ENCODE assay signal across 7 mouse cellular contexts in genomic region chr7:99625722-99626375, GRCm38 (mm10). TPM values are rescaled to one million over a fixed set of nuclear protein-coding genes. Genes with fewer than 3 reads are reported as not detected.
A peak's percentile ranks its signal among the peaks of the same experiment; 100 is the strongest.
DNase-seq lines count a peak whose midpoint lies in the region; ATAC-seq and TF ChIP-seq lines count a peak whose summit lies in the region.

No protein-coding gene starts in this region.

- no peak for TF ChIP-seq POLR2A in spleen, adult 2 months (IDR thresholded peaks at IDR 0.05; ENCODE audit: low read depth, low read length)

- no peaks in the 10 kb centered on the region for H3K9me3 ChIP-seq in heart, embryonic 13.5 days
- no peaks in the 10 kb centered on the region for H3K9me3 ChIP-seq in kidney, embryonic 16.5 days (ENCODE audit: low read length)
- no peaks in the 10 kb centered on the region for H3K9me3 ChIP-seq in limb, embryonic 15.5 days
- no peaks in the 10 kb centered on the region for H3K9me3 ChIP-seq in midbrain, postnatal 0 days (ENCODE audit: low read length)

- peaks cover 100% of the 10 kb centered on the region for H3K27me3 ChIP-seq in heart, embryonic 13.5 days (replicated peaks)
- H3K27me3 ChIP-seq in kidney, embryonic 16.5 days (ENCODE audit: insufficient read depth, low read length): peaks cover 52% of the 10 kb centered on the region
- H3K27me3 ChIP-seq in limb, embryonic 15.5 days: peaks cover 93% of the 10 kb centered on the region
- H3K27me3 ChIP-seq in midbrain, postnatal 0 days (ENCODE audit: insufficient read depth, low read length): peaks cover 33% of the 10 kb centered on the region
- peaks cover 17% of the 10 kb centered on the region for H3K27me3 ChIP-seq in spleen, adult 2 months (ENCODE audit: control insufficient read depth, insufficient read depth, low read length)

- peak; percentile 60; the same call in 1 of the 2 replicates for ATAC-seq in heart, embryonic 13.5 days (ENCODE audit: extremely low read depth, insufficient number of reproducible peaks, low FRiP score, low TSS enrichment)
- peak; percentile 82 for ATAC-seq in kidney, embryonic 16.5 days (ENCODE audit: low FRiP score, low TSS enrichment)
- 0 out of 2 replicates have a peak, but pooled peaks have one; percentile 32 for ATAC-seq in limb, embryonic 15.5 days (ENCODE audit: insufficient number of reproducible peaks, low FRiP score, low TSS enrichment, low read depth)
- ATAC-seq in midbrain, postnatal 0 days (ENCODE audit: low FRiP score): peak; percentile 91

- DNase-seq in brain, embryonic 18.5 days (ENCODE audit: low read depth, low spot score): peak; percentile 51
- peak; percentile 22 for DNase-seq in fibroblast of lung, adult 2 months (ENCODE audit: low read depth)
- DNase-seq in midbrain, postnatal 0 days (ENCODE audit: low spot score): peak; percentile 86
- DNase-seq in spleen, adult 2 months (ENCODE audit: low read depth in 1 of 2, low spot score in 2 of 2): peak; percentile 23 to 71

- no peak overlapping the region for H3K27ac ChIP-seq in heart, embryonic 13.5 days (replicated peaks)
- no peak overlapping the region for H3K27ac ChIP-seq in kidney, embryonic 16.5 days (ENCODE audit: low read length)
- H3K27ac ChIP-seq in limb, embryonic 15.5 days: no peak overlapping the region
- H3K27ac ChIP-seq in midbrain, postnatal 0 days (ENCODE audit: low read depth, low read length): 0 out of 2 replicates have a peak overlapping the region, but pooled peaks have one; percentile 26
- H3K27ac ChIP-seq in spleen, adult 2 months (ENCODE audit: insufficient read depth, low read length): no peak overlapping the region

- H3K4me3 ChIP-seq in heart, embryonic 13.5 days: peak overlapping the region; percentile 62
- H3K4me3 ChIP-seq in kidney, embryonic 16.5 days (ENCODE audit: low read length): peak overlapping the region; percentile 56
- peak overlapping the region; percentile 49 for H3K4me3 ChIP-seq in limb, embryonic 15.5 days
- peak overlapping the region; percentile 54 for H3K4me3 ChIP-seq in midbrain, postnatal 0 days (ENCODE audit: low read depth, low read length)
- H3K4me3 ChIP-seq in spleen, adult 2 months (ENCODE audit: extremely low read depth, insufficient read depth, insufficient read length): peak overlapping the region; percentile 44; the same call in 1 of the 2 replicates

- no peaks in the 10 kb centered on the region for H3K36me3 ChIP-seq in heart, embryonic 13.5 days
- no peaks in the 10 kb centered on the region for H3K36me3 ChIP-seq in kidney, embryonic 16.5 days (ENCODE audit: insufficient read depth, low read length)
- H3K36me3 ChIP-seq in limb, embryonic 15.5 days: no peaks in the 10 kb centered on the region
- no peaks in the 10 kb centered on the region for H3K36me3 ChIP-seq in midbrain, postnatal 0 days (ENCODE audit: insufficient read depth, low read length)
- H3K36me3 ChIP-seq in spleen, adult 2 months (ENCODE audit: control insufficient read depth, insufficient read depth, low read length): no peaks in the 10 kb centered on the region

- WGBS in heart, embryonic 13.5 days: under 1% methylated on average over 81 of the region's 81 CpGs
- under 1% methylated on average over 81 of the region's 81 CpGs for WGBS in kidney, embryonic 16.5 days
- under 1% methylated on average over 80 of the region's 81 CpGs for WGBS in limb, embryonic 15.5 days
- under 1% methylated on average over 77 of the region's 81 CpGs for WGBS in midbrain, postnatal 0 days
- 2% methylated on average over 81 of the region's 81 CpGs for WGBS in spleen, adult 2 months

- H3K9ac ChIP-seq in heart, embryonic 13.5 days: peak overlapping the region; percentile 71
- H3K9ac ChIP-seq in kidney, embryonic 16.5 days (replicated peaks; ENCODE audit: low read length): peak overlapping the region; percentile 52
- 0 out of 2 replicates have a peak overlapping the region, but pooled peaks have one; percentile 10 for H3K9ac ChIP-seq in limb, embryonic 15.5 days
- peak overlapping the region; percentile 63 for H3K9ac ChIP-seq in midbrain, postnatal 0 days (replicated peaks; ENCODE audit: low read length, poor library complexity, severe bottlenecking)

- TF ChIP-seq CTCF in midbrain, postnatal 0 days (IDR thresholded peaks at IDR 0.05): peak; percentile 91
- peak; percentile 81 for TF ChIP-seq CTCF in spleen, adult 2 months (IDR thresholded peaks at IDR 0.05; ENCODE audit: extremely low read depth, insufficient read depth, insufficient read length, insufficient replicate concordance)

- peaks cover 19% of the 10 kb centered on the region for H3K4me1 ChIP-seq in heart, embryonic 13.5 days
- peaks cover 25% of the 10 kb centered on the region for H3K4me1 ChIP-seq in kidney, embryonic 16.5 days (ENCODE audit: insufficient read depth, low read length)
- peaks cover 25% of the 10 kb centered on the region for H3K4me1 ChIP-seq in limb, embryonic 15.5 days
- no peaks in the 10 kb centered on the region for H3K4me1 ChIP-seq in midbrain, postnatal 0 days (ENCODE audit: insufficient read depth, low read length)
- H3K4me1 ChIP-seq in spleen, adult 2 months (ENCODE audit: control insufficient read depth, insufficient read depth, insufficient read length): peaks cover 13% of the 10 kb centered on the region; the same call in 1 of the 2 replicates

- peak overlapping the region; percentile 98 for H3K4me2 ChIP-seq in heart, embryonic 13.5 days
- peak overlapping the region; percentile 96 for H3K4me2 ChIP-seq in kidney, embryonic 16.5 days (replicated peaks; ENCODE audit: low read depth, low read length)
- H3K4me2 ChIP-seq in limb, embryonic 15.5 days: peak overlapping the region; percentile 98
- peak overlapping the region; percentile 67 for H3K4me2 ChIP-seq in midbrain, postnatal 0 days (ENCODE audit: low read depth, low read length, poor library complexity, severe bottlenecking)

RNA-seq across cellular contexts. Expression of gene Tpbgl, which starts 1.1 kb away (rescaled TPM):
- polyA plus RNA-seq in heart, embryonic 13.5 days (2015; fragmentation: Nextera tagmentation; extraction: Ambion mirVana): 0.78 and 1.7 TPM in 2 replicates
- polyA plus RNA-seq in kidney, embryonic 16.5 days (2015; fragmentation: Nextera tagmentation; extraction: Ambion mirVana): 0.67 and 0.72 TPM in 2 replicates
- 1.0 and 1.1 TPM in 2 replicates for polyA plus RNA-seq in limb, embryonic 15.5 days (2015; fragmentation: Nextera tagmentation; extraction: Ambion mirVana)
- total RNA-seq in midbrain, postnatal 0 days (2014; rRNA removed): 2.8 and 4.5 TPM in 2 replicates
- 1.7 and 2.3 TPM in 2 replicates for polyA plus RNA-seq in midbrain, postnatal 0 days (2015; fragmentation: Nextera tagmentation; extraction: Ambion mirVana)
- polyA plus RNA-seq in spleen, adult 2 months (2012; rRNA removed): 5.5 and 9.1 TPM in 2 replicates

Comparison
In these comparisons a context has a peak if more than half of its experiments do, and no peak if none do; other contexts are left out.
1. DNase-seq: peak in every context shown above with its lines; median percentile 86 in midbrain, postnatal 0 days; 51 in brain, embryonic 18.5 days; 47 in spleen, adult 2 months; 22 in fibroblast of lung, adult 2 months.
2. ATAC-seq: peak in every context shown above with its lines; median percentile 91 in midbrain, postnatal 0 days; 82 in kidney, embryonic 16.5 days; 60 in heart, embryonic 13.5 days; 32 in limb, embryonic 15.5 days.
3. H3K9ac ChIP-seq: peak in every context shown above with its lines; median percentile 71 in heart, embryonic 13.5 days; 63 in midbrain, postnatal 0 days; 52 in kidney, embryonic 16.5 days; 10 in limb, embryonic 15.5 days.